8 mouse cellular contexts compared by ENCODE assay signal in the genomic region with DNA sequence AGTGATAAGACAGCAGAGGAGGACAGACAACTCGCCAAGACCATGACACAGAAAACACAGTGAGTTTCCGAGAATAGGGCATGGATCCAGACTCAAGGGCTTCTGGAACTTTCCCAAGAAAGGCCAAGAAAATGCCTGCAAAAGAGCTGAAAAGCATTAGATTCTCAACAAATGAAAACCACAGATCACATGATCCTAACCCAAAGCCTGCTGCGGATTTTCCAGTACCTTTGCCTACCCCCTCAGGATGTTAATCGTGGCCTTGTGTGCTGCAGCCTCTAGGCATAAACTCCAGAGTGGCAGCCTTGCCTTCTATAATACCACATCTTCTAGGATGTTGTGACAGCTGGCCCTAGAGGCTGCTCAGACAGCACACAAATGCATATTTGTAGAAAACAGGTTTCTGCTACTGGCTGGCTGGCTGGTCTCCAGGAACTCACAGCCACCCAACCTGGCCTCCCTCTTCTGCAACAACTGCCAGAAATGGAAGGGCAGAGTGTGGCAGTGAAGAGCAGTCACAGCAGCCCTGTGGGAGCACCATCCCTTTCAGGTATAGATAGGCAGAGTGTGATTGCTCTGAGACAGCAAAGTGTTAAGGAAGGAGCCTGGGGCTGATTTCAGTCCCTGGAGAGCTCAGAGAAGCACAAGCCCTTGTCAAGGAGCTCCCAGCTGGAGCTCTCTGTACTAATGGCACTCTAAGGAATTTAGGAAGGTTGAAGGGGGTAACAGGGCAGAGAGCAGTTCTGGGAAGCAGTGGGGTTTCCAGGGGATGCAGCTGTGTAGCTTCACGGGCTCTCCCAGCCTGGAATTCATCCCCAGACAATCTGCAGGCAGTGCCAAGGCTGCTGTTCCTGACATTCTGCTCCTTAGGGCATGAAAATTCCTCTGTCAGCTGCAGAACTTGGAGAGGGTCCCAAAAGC.
DNase-seq lines count a peak whose midpoint lies in the region; ATAC-seq and TF ChIP-seq lines count a peak whose summit lies in the region.

No protein-coding gene starts in this region.

- H3K4me2 ChIP-seq in lung, embryonic 15.5 days = no peak overlapping the region

- peak; percentile 19 to 20 for DNase-seq in layer of hippocampus, postnatal 14 days (ENCODE audit: low spot score in 2 of 2)
- DNase-seq in layer of hippocampus, adult 2 months (ENCODE audit: low spot score in 2 of 2) = no peak
- peak; percentile 5 for DNase-seq in embryo, embryonic 10.5 days (ENCODE audit: low spot score)
- peak; percentile 39 to 41 for DNase-seq in heart, postnatal 10 days
- DNase-seq in right cerebral cortex, postnatal 10 days (ENCODE audit: low spot score in 2 of 2) = peak; percentile 38 to 39
- DNase-seq in c-Kit-positive CD71-positive TER-119-positive erythroid progenitor cells, embryonic 14.5 days (ENCODE audit: low spot score) = no peak

- TF ChIP-seq CTCF in layer of hippocampus, adult 2 months (conservative IDR thresholded peaks at IDR 0.05) = no peak

- H3K27ac ChIP-seq in layer of hippocampus, adult 2 months = no peak overlapping the region; the same call in 1 of the 2 replicates
- H3K27ac ChIP-seq in lung, embryonic 15.5 days = peak overlapping the region; percentile 29; the same call in 1 of the 2 replicates

- no peak overlapping the region for H3K4me3 ChIP-seq in layer of hippocampus, adult 2 months
- no peak overlapping the region for H3K4me3 ChIP-seq in lung, embryonic 15.5 days

- ATAC-seq in lung, embryonic 15.5 days (ENCODE audit: borderline replicate concordance, extremely low read depth, low FRiP score, low TSS enrichment) = peak; percentile 67; the same call in 1 of the 2 replicates
- no peak for ATAC-seq in megakaryocyte progenitor cell, adult 5-6 weeks (replicated peaks; ENCODE audit: poor library complexity)

- peaks cover 8% of the 10 kb centered on the region; the same call in 1 of the 2 replicates for H3K4me1 ChIP-seq in lung, embryonic 15.5 days

- WGBS in lung, embryonic 15.5 days = 37% methylated on average over 5 of the region's 5 CpGs

- H3K36me3 ChIP-seq in lung, embryonic 15.5 days = no peaks in the 10 kb centered on the region

- intact Hi-C loops in heart, postnatal 10 days (cut with DNase I) = no loop called here

- no peak overlapping the region for H3K9ac ChIP-seq in lung, embryonic 15.5 days

- no peaks in the 10 kb centered on the region for H3K27me3 ChIP-seq in lung, embryonic 15.5 days

- no peaks in the 10 kb centered on the region for H3K9me3 ChIP-seq in lung, embryonic 15.5 days

Comparison
In these comparisons a context has a peak if more than half of its experiments do, and no peak if none do; other contexts are left out.
1. DNase-seq: peak in layer of hippocampus, postnatal 14 days (2 of 2), embryo, embryonic 10.5 days (single experiment), heart, postnatal 10 days (2 of 2) and right cerebral cortex, postnatal 10 days (2 of 2); none in layer of hippocampus, adult 2 months (0 of 2) and c-Kit-positive CD71-positive TER-119-positive erythroid progenitor cells, embryonic 14.5 days (single experiment).